ENCODE assay signal across 25 mouse cellular contexts in genomic region chr13:29521321-29521720, GRCm38 (mm10).
"Had no signal": no experiment of that assay in that cellular context is flagged by ENCODE, and none has a peak within 500 bp of the region (broad histone marks: within the 10 kb centered on the region; RNA-seq: fewer than 3 reads in every experiment).

No protein-coding gene starts in this region.

- DNase-seq: gastrocnemius, adult 2 months; gastrocnemius, postnatal 10 days; gastrocnemius, postnatal 25 days; heart, adult 2 months; heart, postnatal 10 days; heart, postnatal 4 days; kidney, adult 18-20 months; kidney, adult 8-10 months; kidney, postnatal 10 days; kidney, postnatal 25 days; kidney, postnatal 4 days; layer of hippocampus, adult 9-11 months; layer of hippocampus, postnatal 36 days; left cerebral cortex, postnatal 4 days had no signal

- H3K27me3 ChIP-seq: heart, embryonic 12.5 days; hindbrain, embryonic 12.5 days; intestine, embryonic 15.5 days; limb, embryonic 13.5 days; limb, embryonic 15.5 days; liver, embryonic 12.5 days had no signal

- H3K9me3 ChIP-seq: heart, embryonic 12.5 days; hindbrain, embryonic 10.5 days; hindbrain, embryonic 12.5 days; intestine, embryonic 15.5 days; limb, embryonic 13.5 days; limb, embryonic 15.5 days; liver, embryonic 12.5 days had no signal

- H3K4me2 ChIP-seq: heart, embryonic 12.5 days; hindbrain, embryonic 12.5 days; intestine, embryonic 15.5 days; limb, embryonic 13.5 days; limb, embryonic 15.5 days; liver, embryonic 12.5 days had no signal

- H3K36me3 ChIP-seq: heart, embryonic 12.5 days; hindbrain, embryonic 10.5 days; hindbrain, embryonic 12.5 days; intestine, embryonic 15.5 days; limb, embryonic 13.5 days; limb, embryonic 15.5 days; liver, embryonic 12.5 days had no signal

- H3K4me1 ChIP-seq: heart, embryonic 12.5 days; hindbrain, embryonic 10.5 days; hindbrain, embryonic 12.5 days; intestine, embryonic 15.5 days; limb, embryonic 13.5 days; limb, embryonic 15.5 days; liver, embryonic 12.5 days had no signal

- H3K9ac ChIP-seq: heart, embryonic 12.5 days; hindbrain, embryonic 12.5 days; intestine, embryonic 15.5 days; limb, embryonic 13.5 days; limb, embryonic 15.5 days; liver, embryonic 12.5 days; liver, embryonic 14.5 days had no signal

- H3K4me3 ChIP-seq: gastrocnemius, adult 2 months; heart, adult 2 months; heart, embryonic 12.5 days; hindbrain, embryonic 10.5 days; hindbrain, embryonic 12.5 days; intestine, embryonic 15.5 days; limb, embryonic 13.5 days; limb, embryonic 15.5 days; liver, embryonic 12.5 days had no signal

- ATAC-seq: hindbrain, embryonic 16.5 days; inflammation-experienced regulatory T-cells, adult 6 months; intestine, embryonic 15.5 days; intestine, postnatal 0 days; liver, embryonic 12.5 days had no signal

- H3K27ac ChIP-seq: gastrocnemius, adult 2 months; heart, adult 2 months; hindbrain, embryonic 10.5 days; hindbrain, embryonic 12.5 days; intestine, embryonic 15.5 days; limb, embryonic 13.5 days; limb, embryonic 15.5 days; liver, embryonic 12.5 days; liver, embryonic 14.5 days had no signal
